Mouse (Mus musculus): ENCODE results near the gene Scgn. TPM values are rescaled to one million over a fixed set of nuclear protein-coding genes. Genes with fewer than 3 reads are reported as not detected.

The Scgn gene
- total RNA-seq, 4 experiments from 2014 or later = not detected

- no peak for DNase-seq (ENCODE audit: low spot score in 2 of 2)
Observed at GRCm38 (mm10) chr13:23940291-23940690, 50.7 kb downstream of the Scgn start.

DNA sequence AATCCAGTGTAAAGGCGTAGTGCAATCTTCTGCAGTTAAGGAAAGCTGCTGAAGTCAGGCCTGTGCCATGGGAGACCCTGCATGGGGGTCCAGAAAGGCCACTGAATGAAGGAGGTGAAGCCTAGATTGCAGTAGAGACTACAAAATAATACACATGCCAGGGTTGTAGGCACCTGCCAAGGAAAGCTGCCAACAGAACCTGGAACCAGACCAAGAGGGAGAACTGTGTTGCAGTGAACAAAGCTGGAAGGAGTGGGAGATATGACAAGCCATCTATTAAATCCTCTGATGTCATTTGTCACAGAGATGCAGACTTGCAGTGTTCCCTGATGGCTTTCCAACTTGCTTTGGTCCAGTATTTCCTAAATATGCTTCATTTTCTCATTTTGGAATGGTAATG lies 52.3 kb downstream of the Scgn start:
- DNase-seq (ENCODE audit: low spot score in 2 of 2) = no peak

GRCm38 (mm10) chr13:23934211-23934520 lies 56.8 kb downstream of the Scgn start, which contains the start of gene Hist1h2aa:
Gene Hist1h2aa, plus strand, starts transcription at chr13:23934462.
- DNase-seq (ENCODE audit: low spot score in 2 of 2) = no peak

- no peak for DNase-seq (ENCODE audit: low spot score in 2 of 2)
Observed at GRCm38 (mm10) chr13:23933421-23934210, 57.4 kb downstream of the Scgn start, which contains the start of gene Hist1h2ba. Gene Hist1h2ba, minus strand, starts transcription at chr13:23934156.

DNA sequence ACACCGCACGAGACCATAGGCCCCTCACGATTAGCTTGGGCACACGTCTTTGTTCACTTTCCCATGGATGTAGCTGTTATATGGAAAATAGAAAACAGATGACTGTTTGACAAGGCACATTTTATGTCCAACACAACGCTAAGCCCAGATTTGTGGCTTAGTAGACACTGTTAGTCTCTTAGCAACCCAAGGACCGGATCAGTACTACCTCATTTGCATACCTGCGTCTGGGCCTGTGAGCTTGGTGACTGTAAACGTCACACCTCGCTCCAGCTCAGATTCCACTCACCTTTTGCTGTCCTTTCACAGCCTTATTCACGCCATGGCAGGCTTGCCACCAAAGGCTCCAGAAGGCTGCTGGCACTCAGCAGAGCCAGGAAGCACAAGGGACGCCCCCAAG lies 60.1 kb downstream of the Scgn start:
- DNase-seq (ENCODE audit: low spot score in 2 of 2) = no peak

GRCm38 (mm10) chr13:23930461-23930860 lies 60.6 kb downstream of the Scgn start:
- no peak for DNase-seq (ENCODE audit: low spot score in 2 of 2)

DNA sequence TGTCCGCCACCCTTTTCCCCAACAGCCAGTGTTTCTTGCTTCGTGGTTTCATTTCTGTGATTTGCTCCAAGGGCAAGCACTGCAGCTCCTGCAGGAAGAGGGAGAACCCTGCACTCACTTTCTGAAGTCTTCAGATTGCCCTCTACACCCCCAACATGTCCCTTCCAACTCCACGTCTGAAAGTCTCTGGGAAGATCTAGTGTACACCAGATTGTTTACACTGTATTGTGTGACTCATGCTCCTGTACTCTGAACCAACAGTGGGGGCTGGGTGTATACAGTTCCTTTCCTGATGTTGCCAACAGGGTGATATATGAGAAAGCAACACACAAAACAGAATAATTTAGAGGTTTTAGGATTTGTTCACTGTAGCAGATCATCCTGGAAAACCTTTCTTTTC lies 62.4 kb downstream of the Scgn start:
- no peak for DNase-seq (ENCODE audit: low spot score in 2 of 2)

DNA sequence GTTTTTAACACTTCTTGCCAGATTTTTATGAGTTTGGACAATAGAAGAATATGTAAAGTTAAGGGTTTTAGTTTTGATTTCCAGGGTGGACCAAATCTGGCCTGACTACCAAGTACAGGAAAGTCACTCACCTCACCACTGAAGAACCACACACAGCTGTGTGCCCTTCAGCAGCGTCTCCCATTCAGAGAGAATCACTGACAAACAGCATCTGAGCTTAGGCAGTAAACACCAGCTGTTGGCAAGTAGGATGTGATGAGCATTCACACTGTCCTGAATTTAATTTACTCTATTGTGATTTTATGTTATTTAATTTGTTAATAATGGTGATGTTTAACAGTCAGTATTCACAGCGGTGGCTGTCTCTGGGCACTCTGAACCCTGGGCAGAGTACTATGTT lies 65.2 kb downstream of the Scgn start:
- no peak for DNase-seq (ENCODE audit: low spot score in 2 of 2)

GRCm38 (mm10) chr13:23917674-23918073 lies 73.3 kb downstream of the Scgn start:
- no peak for DNase-seq (ENCODE audit: low spot score in 2 of 2)

DNA sequence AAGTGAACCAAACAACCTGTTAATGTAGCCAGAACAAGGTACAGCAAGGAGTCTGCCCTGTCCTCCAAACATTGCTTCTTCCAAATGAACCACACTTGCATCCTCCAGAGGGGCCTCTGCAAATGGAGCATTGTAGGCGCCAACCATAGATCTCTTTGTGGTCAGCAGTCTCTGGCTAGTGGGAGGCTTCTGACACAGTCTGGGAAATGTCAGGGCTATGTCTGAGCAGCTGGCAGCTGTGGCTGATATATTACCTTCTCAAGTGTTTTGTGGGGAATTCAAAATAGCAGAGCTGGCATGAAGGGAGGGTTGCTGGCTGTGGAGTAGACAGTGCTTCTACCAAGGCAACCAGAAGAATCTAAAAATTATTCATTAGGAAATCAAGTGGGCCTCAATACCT lies 74.9 kb downstream of the Scgn start:
- DNase-seq (ENCODE audit: low spot score in 2 of 2) = peak in 1 of 2 experiments; percentile 27

GRCm38 (mm10) chr13:23914376-23915167 lies 76.4 kb downstream of the Scgn start, which contains the start of gene Slc17a4:
Gene Slc17a4, minus strand, starts transcription at chr13:23915009.
- no peak for DNase-seq (ENCODE audit: low spot score in 2 of 2)

- DNase-seq (ENCODE audit: low spot score in 2 of 2) = no peak
Observed at GRCm38 (mm10) chr13:23913791-23914306, 77.2 kb downstream of the Scgn start.

DNA sequence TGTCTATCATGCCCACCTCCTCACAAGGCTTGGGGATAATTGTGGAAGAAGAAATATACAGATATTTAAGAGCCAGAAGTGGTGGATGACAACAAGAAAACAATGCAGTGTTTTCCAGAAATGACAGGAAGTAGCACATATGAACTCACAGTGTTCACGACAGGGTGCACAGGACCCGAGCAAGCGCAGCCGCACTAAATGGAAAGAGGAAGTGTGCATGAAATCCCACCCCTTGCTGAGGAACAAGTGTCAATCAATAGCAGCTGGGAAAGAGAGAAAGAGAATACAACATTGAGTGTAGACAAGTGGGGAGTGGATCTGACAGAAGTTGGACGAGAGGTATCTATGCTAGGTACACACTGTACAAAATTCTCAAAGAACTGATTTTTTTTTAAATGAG lies 79.7 kb downstream of the Scgn start:
- no peak for DNase-seq (ENCODE audit: low spot score in 2 of 2)

- no peak for DNase-seq (ENCODE audit: low spot score in 2 of 2)
Observed at GRCm38 (mm10) chr13:23910121-23910520, 80.9 kb downstream of the Scgn start.

DNA sequence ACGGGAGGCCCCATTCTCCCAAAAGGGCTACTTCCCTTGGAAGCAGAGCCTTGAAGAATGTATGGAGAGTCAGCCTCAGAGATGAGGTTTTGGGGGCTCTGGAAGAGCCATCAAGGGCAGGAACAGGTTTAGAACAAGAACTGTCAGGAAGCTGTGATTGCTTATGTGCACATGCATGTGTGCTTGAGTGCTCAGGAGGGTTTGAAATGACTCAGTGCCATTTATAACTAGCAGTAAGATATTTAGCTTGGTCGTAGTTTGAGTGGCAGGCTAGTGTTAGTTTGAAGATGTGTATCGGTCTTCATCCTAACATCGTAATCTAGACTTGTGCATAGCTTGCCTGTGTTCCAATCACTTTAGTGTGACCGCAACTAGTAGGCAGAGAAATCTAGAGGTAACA lies 84.1 kb downstream of the Scgn start:
- DNase-seq (ENCODE audit: low spot score in 2 of 2) = no peak

Small RNA genes lying within 50 kb of the gene (microRNA-seq; reads per million reads assigned to microRNA genes)
- not detected for gene Gm44344

Other genes starting within 250 kb of the Scgn start
- not detected for gene Hist1h3c, start 245.6 kb downstream of the Scgn start, total RNA-seq (2022)
- gene Hist1h2bb, start 244.5 kb downstream of the Scgn start, total RNA-seq (2022) = 1 to 10 TPM; 1.1 to 1.6 (median 1.4) TPM
- gene Hist1h2ab, start 240.1 kb downstream of the Scgn start, total RNA-seq (2022) = 1 to 10 TPM in 2 of 4 experiments, under 1 TPM in 1, not detected in 1; 0.97 to 4.9 (median 3.5) TPM
- 1 to 10 TPM in 2 of 4 experiments, not detected in 2; 2.7 to 2.8 TPM for gene Hist1h3b, start 238.9 kb downstream of the Scgn start, total RNA-seq (2022)
- gene Hist1h4b, start 234.2 kb downstream of the Scgn start, total RNA-seq (2022) = 1 to 10 TPM in 2 of 4 experiments, under 1 TPM in 1, not detected in 1; 0.82 to 2.9 (median 1.8) TPM
- 1 to 10 TPM in 3 of 4 experiments, under 1 TPM in 1; 0.82 to 3.3 (median 1.8) TPM for gene Hist1h4a, start 230.0 kb downstream of the Scgn start, total RNA-seq (2022)
- 1 to 10 TPM; 3.7 to 6.9 (median 4.3) TPM for gene Hist1h3a, start 228.8 kb downstream of the Scgn start, total RNA-seq (2022)
- gene Hist1h1a, start 227.5 kb downstream of the Scgn start, total RNA-seq (2022) = 1 to 10 TPM in 1 of 4 experiments, under 1 TPM in 3; 0.46 to 1.1 (median 0.78) TPM
- not detected for gene Trim38, start 221.3 kb downstream of the Scgn start, total RNA-seq (2022)
- gene Slc17a2, start 184.2 kb downstream of the Scgn start, total RNA-seq (2022) = not detected
- not detected for gene Slc17a3, start 151.8 kb downstream of the Scgn start, total RNA-seq (2022)
- not detected for gene Slc17a1, start 123.5 kb downstream of the Scgn start, total RNA-seq (2022)
- not detected for gene Slc17a4, start 76.2 kb downstream of the Scgn start, total RNA-seq (2022)
- not detected for gene Hist1h2ba, start 57.1 kb downstream of the Scgn start, total RNA-seq (2022)
- gene Hist1h2aa, start 56.8 kb downstream of the Scgn start, total RNA-seq (2022) = not detected

Measured in gastrocnemius, adult 8-10 months (tissue).